Mouse (Mus musculus) myocyte (in vitro differentiated cells): Measurements from ENCODE around the gene Dlg4.

Experiments used
- CEBPB ChIP-seq: IDR thresholded peaks from 2 replicates; pipeline ENCODE4 v1.6.1; 2011; ENCODE audit warnings: mild to moderate bottlenecking, moderate library complexity; ENCODE audit not compliant: poor library complexity, insufficient read depth, severe bottlenecking
- MAX ChIP-seq: IDR thresholded peaks from one replicate; pipeline ENCODE4 v1.6.1; 2011; ENCODE audit warnings: low read depth, mild to moderate bottlenecking, control low read depth
- POLR2A ChIP-seq: IDR thresholded peaks from one replicate; pipeline ENCODE4 v1.6.1; 2011; ENCODE audit warnings: low read depth, mild to moderate bottlenecking, control low read depth, moderate library complexity; ENCODE audit not compliant: insufficient read length
- POLR2AphosphoS2 ChIP-seq: IDR thresholded peaks from one replicate; pipeline ENCODE4 v1.6.1; 2011; ENCODE audit warnings: low read depth, control low read depth; ENCODE audit not compliant: insufficient read length
- TCF12 ChIP-seq: IDR thresholded peaks from one replicate; pipeline ENCODE4 v1.6.1; 2011; ENCODE audit warnings: mild to moderate bottlenecking, control low read depth; ENCODE audit not compliant: poor library complexity, insufficient read depth, severe bottlenecking

GRCm38 (mm10) chr11:70055618-70056214, 39.0 kb downstream of the Dlg4 start:
- TF ChIP-seq MAX (no peak), POLR2AphosphoS2 (no peak), POLR2A (no peak), CEBPB (no peak), TCF12 (no peak)
